Comparison of ENCODE assay signal across 17 mouse cellular contexts in the genomic region with DNA sequence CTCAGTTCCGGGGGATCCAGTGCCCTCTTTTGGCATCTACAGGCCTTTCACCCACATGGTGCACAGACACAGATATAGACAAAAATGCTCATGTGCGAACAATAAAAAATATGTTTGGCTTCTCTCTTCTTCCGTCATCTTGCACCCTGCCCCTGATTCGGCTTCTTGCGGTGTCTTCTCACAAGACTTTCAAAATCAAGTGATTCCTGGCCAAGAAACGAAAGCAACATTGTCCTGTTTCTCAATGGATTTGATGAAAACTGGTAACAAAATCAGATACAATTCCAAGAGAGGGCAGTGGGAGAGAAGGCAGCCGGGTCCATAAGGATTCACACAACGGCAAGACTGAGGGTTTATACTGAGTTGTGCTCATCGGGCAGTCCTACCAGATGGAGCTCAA.
DNase-seq lines count a peak whose midpoint lies in the region; ATAC-seq and TF ChIP-seq lines count a peak whose summit lies in the region.
"Had no signal": no experiment of that assay in that cellular context is flagged by ENCODE, and none has a peak within 500 bp of the region (broad histone marks: within the 10 kb centered on the region; RNA-seq: fewer than 3 reads in every experiment).

No protein-coding gene starts in this region.

- no peaks in the 10 kb centered on the region for H3K36me3 ChIP-seq in heart, postnatal 0 days (replicated peaks; ENCODE audit: control insufficient read depth, insufficient read depth, low read length)
- no peaks in the 10 kb centered on the region for H3K36me3 ChIP-seq in heart, embryonic 12.5 days
- H3K36me3 ChIP-seq in lung, postnatal 0 days (ENCODE audit: insufficient read depth, low read length), result no peaks in the 10 kb centered on the region
- H3K36me3 ChIP-seq: embryonic facial prominence, embryonic 13.5 days; forebrain, embryonic 12.5 days; heart, embryonic 10.5 days; hindbrain, embryonic 12.5 days had no signal

- H3K9me3 ChIP-seq in heart, postnatal 0 days (replicated peaks; ENCODE audit: control insufficient read depth, low read length), result no peaks in the 10 kb centered on the region
- no peaks in the 10 kb centered on the region for H3K9me3 ChIP-seq in heart, embryonic 12.5 days (replicated peaks)
- no peaks in the 10 kb centered on the region for H3K9me3 ChIP-seq in lung, postnatal 0 days (ENCODE audit: low read length)
- H3K9me3 ChIP-seq: embryonic facial prominence, embryonic 13.5 days; forebrain, embryonic 12.5 days; heart, embryonic 10.5 days; hindbrain, embryonic 12.5 days had no signal

- TF ChIP-seq EP300 in heart, postnatal 0 days (IDR thresholded peaks at IDR 0.05; ENCODE audit: low read depth), result no peak
- TF ChIP-seq EP300 in lung, postnatal 0 days (IDR thresholded peaks at IDR 0.05), result no peak

- no peak overlapping the region for H3K9ac ChIP-seq in heart, postnatal 0 days (replicated peaks; ENCODE audit: low read depth, low read length)
- no peak overlapping the region for H3K9ac ChIP-seq in heart, embryonic 12.5 days
- no peak overlapping the region for H3K9ac ChIP-seq in lung, postnatal 0 days (replicated peaks; ENCODE audit: low read depth)
- H3K9ac ChIP-seq: embryonic facial prominence, embryonic 13.5 days; forebrain, embryonic 12.5 days; hindbrain, embryonic 12.5 days had no signal

- no peak overlapping the region for H3K4me2 ChIP-seq in heart, postnatal 0 days (ENCODE audit: low read depth, low read length)
- H3K4me2 ChIP-seq in heart, embryonic 12.5 days, result no peak overlapping the region
- no peak overlapping the region for H3K4me2 ChIP-seq in lung, postnatal 0 days (replicated peaks; ENCODE audit: low read depth, low read length)
- H3K4me2 ChIP-seq: embryonic facial prominence, embryonic 13.5 days; forebrain, embryonic 12.5 days; hindbrain, embryonic 12.5 days had no signal

- TF ChIP-seq POLR2A in lung, adult 2 months (IDR thresholded peaks at IDR 0.05; ENCODE audit: borderline replicate concordance, extremely low read depth, low read depth, low read length), result no peak
- no peak for TF ChIP-seq POLR2A in bone marrow, adult 2 months (IDR thresholded peaks at IDR 0.05; ENCODE audit: borderline replicate concordance, control insufficient read depth, low read depth, low read length)

- peaks cover 6% of the 10 kb centered on the region for H3K4me1 ChIP-seq in heart, postnatal 0 days (ENCODE audit: control insufficient read depth, insufficient read depth)
- peaks cover 18% of the 10 kb centered on the region for H3K4me1 ChIP-seq in heart, embryonic 12.5 days (replicated peaks)
- H3K4me1 ChIP-seq in lung, postnatal 0 days (ENCODE audit: insufficient read depth, low read depth, low read length), result no peaks in the 10 kb centered on the region
- peaks cover 3% of the 10 kb centered on the region for H3K4me1 ChIP-seq in lung, adult 2 months (ENCODE audit: control insufficient read depth, insufficient read depth, low read length)
- H3K4me1 ChIP-seq in bone marrow, adult 2 months (ENCODE audit: control insufficient read depth, insufficient read depth, low read length), result no peaks in the 10 kb centered on the region; the same call in 1 of the 2 replicates

- no peak for TF ChIP-seq CTCF in heart, postnatal 0 days (IDR thresholded peaks at IDR 0.05; ENCODE audit: low read depth)
- TF ChIP-seq CTCF in lung, postnatal 0 days (IDR thresholded peaks at IDR 0.05), result no peak
- no peak for TF ChIP-seq CTCF in lung, adult 2 months (IDR thresholded peaks at IDR 0.05; ENCODE audit: insufficient read depth, low read length)
- no peak for TF ChIP-seq CTCF in bone marrow, adult 2 months (IDR thresholded peaks at IDR 0.05; ENCODE audit: control insufficient read depth, insufficient read depth, low read length)

- H3K27me3 ChIP-seq in heart, postnatal 0 days (ENCODE audit: control insufficient read depth, insufficient read depth, low read length), result no peaks in the 10 kb centered on the region
- no peaks in the 10 kb centered on the region for H3K27me3 ChIP-seq in heart, embryonic 12.5 days (replicated peaks)
- no peaks in the 10 kb centered on the region for H3K27me3 ChIP-seq in lung, postnatal 0 days (replicated peaks; ENCODE audit: insufficient read depth, low read length)
- H3K27me3 ChIP-seq: embryonic facial prominence, embryonic 13.5 days; forebrain, embryonic 12.5 days; hindbrain, embryonic 12.5 days had no signal

- ATAC-seq in heart, postnatal 0 days (ENCODE audit: insufficient read depth, low read depth), result no peak
- no peak for ATAC-seq in heart, embryonic 12.5 days (ENCODE audit: insufficient number of reproducible peaks, low FRiP score)
- no peak for ATAC-seq in lung, postnatal 0 days
- ATAC-seq: forebrain, embryonic 16.5 days; hindbrain, embryonic 16.5 days; inflammation-experienced regulatory T-cells, adult 6 months had no signal

- DNase-seq in heart, postnatal 0 days (ENCODE audit: low spot score), result no peak
- DNase-seq in lung, postnatal 0 days (ENCODE audit: low spot score), result no peak
- no peak for DNase-seq in lung, adult 2 months
- DNase-seq in thymus, postnatal 10 days (ENCODE audit: low spot score in 2 of 2), result no peak
- DNase-seq: cerebellum, adult 18-20 months; cerebellum, adult 9-11 months; cerebellum, postnatal 36 days; gastrocnemius, postnatal 25 days had no signal

- 91% methylated on average over 9 of the region's 9 CpGs for WGBS in heart, postnatal 0 days
- 93% methylated on average over 9 of the region's 9 CpGs for WGBS in heart, embryonic 12.5 days
- 88% methylated on average over 9 of the region's 9 CpGs for WGBS in lung, postnatal 0 days
- 91% methylated on average over 9 of the region's 9 CpGs for WGBS in lung, adult 2 months
- whole genome bisulfite sequencing in bone marrow, adult 2 months, result 69% methylated on average over 9 of the region's 9 CpGs

- H3K4me3 ChIP-seq in heart, postnatal 0 days (ENCODE audit: low read depth, low read length), result no peak overlapping the region
- H3K4me3 ChIP-seq in heart, embryonic 12.5 days, result no peak overlapping the region
- no peak overlapping the region for H3K4me3 ChIP-seq in lung, postnatal 0 days (ENCODE audit: low read depth, low read length)
- H3K4me3 ChIP-seq in lung, adult 2 months (replicated peaks; ENCODE audit: extremely low read depth, low read depth, low read length), result no peak overlapping the region
- H3K4me3 ChIP-seq in bone marrow, adult 2 months (replicated peaks; ENCODE audit: control insufficient read depth, low read depth, low read length), result no peak overlapping the region
- H3K4me3 ChIP-seq: embryonic facial prominence, embryonic 13.5 days; forebrain, embryonic 12.5 days; heart, embryonic 10.5 days; hindbrain, embryonic 12.5 days had no signal

- peak overlapping the region; percentile 79 for H3K27ac ChIP-seq in heart, postnatal 0 days (ENCODE audit: low read depth)
- no peak overlapping the region for H3K27ac ChIP-seq in heart, embryonic 12.5 days (ENCODE audit: poor library complexity, severe bottlenecking)
- peak overlapping the region; percentile 39; the same call in 1 of the 2 replicates for H3K27ac ChIP-seq in lung, postnatal 0 days (ENCODE audit: low read length)
- peak overlapping the region; percentile 31; the same call in 1 of the 2 replicates for H3K27ac ChIP-seq in bone marrow, adult 2 months (ENCODE audit: control insufficient read depth, insufficient read depth, low read depth, low read length, poor library complexity)
- H3K27ac ChIP-seq: forebrain, embryonic 12.5 days; hindbrain, embryonic 12.5 days had no signal
